Mouse (Mus musculus) cerebellum, postnatal 14 days (tissue): ENCODE data around the gene Trim7.
"Not testable (repeated sequence)": the region's sequence is repeated elsewhere in the genome, so short reads cannot be mapped to it uniquely, and the experiment has no call there.

ENCODE experiments used
- DNase-seq, 2 experiments: peaks; one replicate each; pipeline ENCODE4 v3.0.0; 2021; ENCODE audit warnings: mixed read lengths in 2 of 2

Gene Trim7

GRCm38 (mm10) chr11:48803988-48804387 is 22.0 kb upstream of the Trim7 start:
- DNase-seq = no peak

GRCm38 (mm10) chr11:48804922-48805321 is 21.0 kb upstream of the Trim7 start:
- no peak for DNase-seq

- DNase-seq = peak in 1 of 2 experiments; percentile 30
These were observed 18.9 kb upstream of the Trim7 start for GRCm38 (mm10) chr11:48806856-48807562.

GRCm38 (mm10) chr11:48807563-48808303 is 18.2 kb upstream of the Trim7 start:
- DNase-seq = no peak

GRCm38 (mm10) chr11:48808304-48808646 is 17.7 kb upstream of the Trim7 start:
- no peak for DNase-seq

- peak in 1 of 2 experiments; percentile 26 for DNase-seq
These were observed 17.1 kb upstream of the Trim7 start for GRCm38 (mm10) chr11:48808737-48809433.

GRCm38 (mm10) chr11:48809434-48809830 is 16.5 kb upstream of the Trim7 start:
- no peak for DNase-seq

GRCm38 (mm10) chr11:48810142-48810541 is 15.8 kb upstream of the Trim7 start:
- DNase-seq = peak in 1 of 2 experiments; percentile 28

- no peak for DNase-seq
These were observed 12.2 kb upstream of the Trim7 start for GRCm38 (mm10) chr11:48813782-48814181.

- peak in 1 of 2 experiments; percentile 35 for DNase-seq
These were observed 10.1 kb upstream of the Trim7 start for GRCm38 (mm10) chr11:48815851-48816250.

- peak in 1 of 2 experiments; percentile 79 for DNase-seq
These were observed 9.6 kb upstream of the Trim7 start for GRCm38 (mm10) chr11:48816281-48816781.

- peak; percentile 99 to 100 for DNase-seq
These were observed 8.9 kb upstream of the Trim7 start, which contains the start of gene Trim41 for GRCm38 (mm10) chr11:48816800-48817665. Gene Trim41 (minus strand): TSS chr11:48817353.

- DNase-seq = no peak
These were observed 8.1 kb upstream of the Trim7 start for GRCm38 (mm10) chr11:48817794-48818193.

GRCm38 (mm10) chr11:48818346-48818745 is 7.6 kb upstream of the Trim7 start:
- DNase-seq = peak; percentile 90 to 91

GRCm38 (mm10) chr11:48819614-48820307 is 6.2 kb upstream of the Trim7 start:
- no peak for DNase-seq

GRCm38 (mm10) chr11:48820308-48820674 is 5.6 kb upstream of the Trim7 start:
- no peak for DNase-seq

GRCm38 (mm10) chr11:48821299-48821698 is 4.6 kb upstream of the Trim7 start:
- DNase-seq = not testable (repeated sequence)

- DNase-seq = no peak
These were observed 3.0 kb upstream of the Trim7 start for GRCm38 (mm10) chr11:48822768-48823512.

- DNase-seq = peak; percentile 75 to 76
These were observed 2.4 kb upstream of the Trim7 start for GRCm38 (mm10) chr11:48823536-48823972.

- DNase-seq = peak in 1 of 2 experiments; percentile 22
These were observed 1.6 kb upstream of the Trim7 start for GRCm38 (mm10) chr11:48824311-48824830.

- DNase-seq = no peak
These were observed 784 bp downstream of the Trim7 start for GRCm38 (mm10) chr11:48826752-48827096.
